Mouse (Mus musculus): ENCODE measurements around the gene Trim2. TPM values are rescaled to one million over a fixed set of nuclear protein-coding genes. Genes with fewer than 3 reads are reported as not detected.

Gene Trim2
- total RNA-seq, 2 experiments from 2014 or later, result 6.4 to 7.5 TPM

GRCm38 (mm10) chr3:84234562-84234961 lies 72.1 kb downstream of the Trim2 start:
- no peak for DNase-seq (ENCODE audit: low spot score)
- intact Hi-C loops (cut with DNase I), result loop anchor here (5.0 kb wide), 1 partner anchor 78 kb away; no protein-coding TSS in a partner anchor

- intact Hi-C loops (cut with DNase I), result loop anchor here (5.0 kb wide), 1 partner anchor 78 kb away; no protein-coding TSS in a partner anchor
Observed at GRCm38 (mm10) chr3:84233663-84234415, 72.8 kb downstream of the Trim2 start.

GRCm38 (mm10) chr3:84232312-84232711 lies 74.4 kb downstream of the Trim2 start:
- intact Hi-C loops (cut with DNase I), result loop anchor here (5.0 kb wide), 1 partner anchor 80 kb away; no protein-coding TSS in a partner anchor

More at GRCm38 (mm10) chr3:84233663-84234415, 72.8 kb downstream of the Trim2 start:
- DNase-seq (ENCODE audit: low spot score), result no peak

GRCm38 (mm10) chr3:84230988-84231387 lies 75.7 kb downstream of the Trim2 start:
- peak; percentile 23 for DNase-seq (ENCODE audit: low spot score)
- intact Hi-C loops (cut with DNase I), result loop anchor here (5.0 kb wide), 1 partner anchor 81 kb away; no protein-coding TSS in a partner anchor

More at GRCm38 (mm10) chr3:84232312-84232711, 74.4 kb downstream of the Trim2 start:
- no peak for DNase-seq (ENCODE audit: low spot score)

- intact Hi-C loops (cut with DNase I), result no loop called here
- DNase-seq (ENCODE audit: low spot score), result peak; percentile 32
Observed at GRCm38 (mm10) chr3:84228911-84229310, 77.8 kb downstream of the Trim2 start.

GRCm38 (mm10) chr3:84228203-84228870 lies 78.3 kb downstream of the Trim2 start:
- intact Hi-C loops (cut with DNase I), result no loop called here
- DNase-seq (ENCODE audit: low spot score), result no peak

GRCm38 (mm10) chr3:84227628-84228027 lies 79.0 kb downstream of the Trim2 start:
- no peak for DNase-seq (ENCODE audit: low spot score)
- intact Hi-C loops (cut with DNase I), result no loop called here

- intact Hi-C loops (cut with DNase I), result loop anchor here (5.0 kb wide), 1 partner anchor 48 kb away; no protein-coding TSS in a partner anchor
- DNase-seq (ENCODE audit: low spot score), result no peak
Observed at GRCm38 (mm10) chr3:84224982-84225381, 81.7 kb downstream of the Trim2 start.

GRCm38 (mm10) chr3:84220748-84221147 lies 85.9 kb downstream of the Trim2 start:
- intact Hi-C loops (cut with DNase I), result loop anchor here (5.0 kb wide), 1 partner anchor 43 kb away; no protein-coding TSS in a partner anchor
- peak; percentile 23 for DNase-seq (ENCODE audit: low spot score)

- intact Hi-C loops (cut with DNase I), result loop anchor here (5.0 kb wide), 1 partner anchor 43 kb away; no protein-coding TSS in a partner anchor
- DNase-seq (ENCODE audit: low spot score), result no peak
Observed at GRCm38 (mm10) chr3:84220326-84220725, 86.4 kb downstream of the Trim2 start.

- intact Hi-C loops (cut with DNase I), result loop anchor here (5.0 kb wide), 1 partner anchor 42 kb away; no protein-coding TSS in a partner anchor
- no peak for DNase-seq (ENCODE audit: low spot score)
Observed at GRCm38 (mm10) chr3:84219720-84220273, 86.9 kb downstream of the Trim2 start.

GRCm38 (mm10) chr3:84219166-84219710 lies 87.4 kb downstream of the Trim2 start:
- intact Hi-C loops (cut with DNase I), result no loop called here
- no peak for DNase-seq (ENCODE audit: low spot score)

GRCm38 (mm10) chr3:84218498-84218897 lies 88.2 kb downstream of the Trim2 start:
- no peak for DNase-seq (ENCODE audit: low spot score)
- intact Hi-C loops (cut with DNase I), result no loop called here

GRCm38 (mm10) chr3:84217961-84218351 lies 88.7 kb downstream of the Trim2 start:
- intact Hi-C loops (cut with DNase I), result no loop called here
- DNase-seq (ENCODE audit: low spot score), result no peak

- DNase-seq (ENCODE audit: low spot score), result no peak
- intact Hi-C loops (cut with DNase I), result no loop called here
Observed at GRCm38 (mm10) chr3:84217118-84217960, 89.3 kb downstream of the Trim2 start.

GRCm38 (mm10) chr3:84215743-84216360 lies 90.8 kb downstream of the Trim2 start:
- intact Hi-C loops (cut with DNase I), result no loop called here
- DNase-seq (ENCODE audit: low spot score), result no peak

GRCm38 (mm10) chr3:84215253-84215652 lies 91.4 kb downstream of the Trim2 start:
- intact Hi-C loops (cut with DNase I), result no loop called here
- DNase-seq (ENCODE audit: low spot score), result no peak

GRCm38 (mm10) chr3:84214501-84214900 lies 92.2 kb downstream of the Trim2 start:
- intact Hi-C loops (cut with DNase I), result no loop called here
- DNase-seq (ENCODE audit: low spot score), result no peak

- intact Hi-C loops (cut with DNase I), result no loop called here
- no peak for DNase-seq (ENCODE audit: low spot score)
Observed at GRCm38 (mm10) chr3:84211340-84211875, 95.3 kb downstream of the Trim2 start.
